Mouse (Mus musculus) spleen, postnatal 36 days (tissue): ENCODE measurements around the gene Tbc1d24.
"Not testable (repeated sequence)": the region's sequence is repeated elsewhere in the genome, so short reads cannot be mapped to it uniquely, and the experiment has no call there.

ENCODE experiments used
- DNase-seq, 2 experiments: peaks; one replicate each; pipeline ENCODE4 v3.0.0; 2022; ENCODE audit warnings: low spot score in 2 of 2, mixed read lengths in 1 of 2

Tbc1d24 gene

GRCm38 (mm10) chr17:24150824-24151223 is 54.5 kb downstream of the Tbc1d24 start, which contains the start of gene Pdpk1:
Gene Pdpk1 (minus strand): TSS chr17:24150924.
- DNase-seq = no peak

GRCm38 (mm10) chr17:24149421-24149820 is 55.9 kb downstream of the Tbc1d24 start:
- no peak for DNase-seq

- no peak for DNase-seq
Measured at GRCm38 (mm10) chr17:24142897-24143296, 62.5 kb downstream of the Tbc1d24 start.

- DNase-seq = peak; percentile 97
Measured at GRCm38 (mm10) chr17:24141425-24141920, 63.9 kb downstream of the Tbc1d24 start.

- DNase-seq = peak in 1 of 2 experiments; percentile 30
Measured at GRCm38 (mm10) chr17:24140845-24141424, 64.4 kb downstream of the Tbc1d24 start.

DNA sequence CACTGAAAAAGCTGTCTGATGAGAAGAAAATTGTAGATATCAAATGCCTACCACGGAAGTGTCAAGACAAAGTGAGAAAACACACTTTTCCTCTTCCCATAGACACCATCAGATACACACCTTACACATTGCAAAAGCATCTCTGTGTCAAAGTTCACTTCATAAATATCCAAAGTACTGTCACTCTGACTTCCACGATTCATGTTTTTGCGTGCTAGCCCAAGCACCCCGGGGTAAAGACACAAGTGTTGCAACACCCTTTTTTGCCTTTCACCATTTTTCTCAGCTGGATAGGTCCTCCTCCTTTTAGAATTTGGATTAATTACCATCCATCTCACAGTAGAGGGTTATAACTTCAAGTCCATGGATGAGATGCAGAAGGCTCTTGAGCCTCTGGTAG is 65.4 kb downstream of the Tbc1d24 start:
- DNase-seq = no peak

GRCm38 (mm10) chr17:24139256-24139655 is 66.1 kb downstream of the Tbc1d24 start:
- peak in 1 of 2 experiments; percentile 10 for DNase-seq

DNA sequence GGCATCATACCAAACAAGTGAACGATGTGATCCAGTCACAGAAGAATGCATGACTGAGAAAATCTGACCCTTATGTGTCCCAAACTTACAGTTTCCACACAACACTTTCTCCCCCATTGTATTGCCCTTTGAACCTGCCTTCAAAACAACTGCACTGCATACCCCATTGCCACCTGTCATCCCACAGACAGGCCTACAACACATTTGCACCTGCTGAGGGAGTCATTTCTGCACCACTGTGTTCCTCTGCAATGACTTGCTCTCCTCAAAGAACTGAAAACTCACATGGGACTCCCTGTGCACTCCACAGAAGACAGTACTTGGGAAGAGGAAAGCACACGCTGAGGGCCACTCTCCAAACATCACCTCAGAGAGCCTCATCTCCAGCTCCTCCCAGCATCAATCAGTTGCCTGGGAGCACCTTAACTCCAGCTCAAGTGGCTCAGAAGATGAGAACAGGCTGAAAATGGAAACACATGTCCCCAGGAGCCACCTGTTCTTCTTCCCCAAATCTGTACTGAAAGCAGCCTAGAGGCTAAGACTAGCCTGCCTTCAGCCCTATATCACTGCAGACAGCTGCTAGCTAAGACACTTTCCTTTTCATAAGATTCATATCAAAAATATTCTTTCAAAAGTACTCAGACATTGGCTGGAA is 68.0 kb downstream of the Tbc1d24 start:
- no peak for DNase-seq

GRCm38 (mm10) chr17:24134062-24134461 is 71.3 kb downstream of the Tbc1d24 start:
- no peak for DNase-seq

- DNase-seq = not testable (repeated sequence)
Measured at GRCm38 (mm10) chr17:24132919-24133318, 72.4 kb downstream of the Tbc1d24 start.

GRCm38 (mm10) chr17:24131570-24131969 is 73.8 kb downstream of the Tbc1d24 start:
- no peak for DNase-seq

GRCm38 (mm10) chr17:24129246-24129645 is 76.1 kb downstream of the Tbc1d24 start:
- not testable (repeated sequence) for DNase-seq

DNA sequence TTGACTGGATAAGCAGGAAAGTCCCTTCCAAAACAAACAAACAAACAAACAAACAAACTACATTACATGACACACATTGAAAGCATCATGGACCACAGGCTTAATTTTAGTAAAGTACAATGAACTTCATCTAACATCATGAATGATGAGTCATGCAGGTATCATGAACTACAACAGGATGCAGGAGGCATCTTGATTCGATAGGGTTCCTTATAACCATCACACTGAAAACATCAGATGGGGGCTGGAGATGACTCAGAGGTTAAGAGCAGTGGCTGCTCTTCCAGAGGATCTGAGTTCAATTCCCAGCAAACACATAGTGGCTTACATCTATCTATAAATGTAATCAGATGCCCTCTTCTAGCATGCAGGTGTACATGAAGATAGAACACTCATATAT is 77.8 kb downstream of the Tbc1d24 start:
- DNase-seq = no peak

- DNase-seq = no peak
Measured at GRCm38 (mm10) chr17:24126801-24127200, 78.6 kb downstream of the Tbc1d24 start.
